Mouse (Mus musculus) MEL (cell line): ENCODE results near the gene Adam23. TPM values are rescaled to one million over a fixed set of nuclear protein-coding genes. Genes with fewer than 3 reads are reported as not detected.

Source experiments
- DNase-seq: peaks from one replicate; pipeline ENCODE4 v3.0.0; 2011; ENCODE audit warnings: low read depth, low spot score
- H3K27ac ChIP-seq: 2 replicates; pipeline ENCODE4 v1.5.1; 2012; ENCODE audit warnings: low read depth, mild to moderate bottlenecking, control low read depth, low read length, moderate library complexity; ENCODE audit not compliant: control insufficient read depth
- H3K27me3 ChIP-seq, 2 experiments: fragments of 150-350 bp in 1 of 2; sonication (generic) in 1 of 2; 2 replicates each; pipeline ENCODE4 v1.6.1; 2012; ENCODE audit warnings: low read length in 2 of 2, mild to moderate bottlenecking in 2 of 2, improper control_type of control experiment in 1 of 2, moderate library complexity in 1 of 2; ENCODE audit not compliant: insufficient read depth in 2 of 2, control insufficient read depth in 1 of 2
- H3K36me3 ChIP-seq, 2 experiments: 2 replicates each; pipeline ENCODE4 v1.6.1; 2012 to 2014; ENCODE audit warnings: low read length in 2 of 2, improper control_type of control experiment in 1 of 2, inconsistent platforms in 1 of 2, mild to moderate bottlenecking in 1 of 2; ENCODE audit not compliant: insufficient read depth in 2 of 2, control insufficient read depth in 1 of 2
- H3K4me1 ChIP-seq, 2 experiments: fragments of 150-350 bp in 1 of 2; sonication (generic) in 1 of 2; 2 replicates each; pipeline ENCODE4 v1.6.1; 2012; ENCODE audit warnings: low read length in 2 of 2, improper control_type of control experiment in 1 of 2, mild to moderate bottlenecking in 1 of 2; ENCODE audit not compliant: insufficient read depth in 2 of 2, control insufficient read depth in 1 of 2
- H3K4me3 ChIP-seq, 2 experiments: fragments of 150-350 bp in 1 of 2; sonication (generic) in 1 of 2; 2 replicates each; pipeline ENCODE4 v1.5.1; 2012; ENCODE audit warnings: low read depth in 2 of 2, low read length in 2 of 2, mild to moderate bottlenecking in 2 of 2, moderate library complexity in 2 of 2, control low read depth in 1 of 2, improper control_type of control experiment in 1 of 2; ENCODE audit not compliant: control insufficient read depth in 1 of 2, insufficient read depth in 1 of 2
- H3K79me2 ChIP-seq: 2 replicates; pipeline ENCODE4 v1.6.1; 2012; ENCODE audit warnings: mild to moderate bottlenecking, low read length, moderate library complexity; ENCODE audit not compliant: control insufficient read depth, poor library complexity, insufficient read depth
- H3K9ac ChIP-seq: 2 replicates; pipeline ENCODE4 v1.6.1; 2012; ENCODE audit warnings: low read depth, mild to moderate bottlenecking, control low read depth, low read length, moderate library complexity; ENCODE audit not compliant: control insufficient read depth, poor library complexity, severe bottlenecking
- H3K9me3 ChIP-seq: fragments of 150-350 bp; sonication (generic); replicated peaks from 2 replicates; pipeline ENCODE4 v1.6.1; 2012; ENCODE audit warnings: mild to moderate bottlenecking, low read length, improper control_type of control experiment, moderate library complexity; ENCODE audit not compliant: insufficient read depth
- BHLHE40 ChIP-seq: IDR thresholded peaks from 2 replicates; pipeline ENCODE4 v1.6.1; 2012; ENCODE audit warnings: low read depth, mild to moderate bottlenecking, inconsistent platforms, low read length, improper control_type of control experiment, borderline replicate concordance
- CHD1 ChIP-seq: IDR thresholded peaks from 2 replicates; pipeline ENCODE4 v1.6.1; 2012; ENCODE audit warnings: low read depth, mild to moderate bottlenecking, inconsistent platforms, low read length, improper control_type of control experiment
- CTCF ChIP-seq, 3 experiments: IDR thresholded peaks in 2 of 3; conservative IDR thresholded peaks in 1 of 3; 2 replicates each; pipeline ENCODE4 v1.5.1; 2011 to 2012; ENCODE audit warnings: low read length in 3 of 3, low read depth in 2 of 3, mild to moderate bottlenecking in 2 of 3, improper control_type of control experiment in 1 of 3, inconsistent platforms in 1 of 3, mixed read lengths in 1 of 3, moderate library complexity in 1 of 3; ENCODE audit not compliant: control insufficient read depth in 1 of 3, insufficient read depth in 1 of 3, poor library complexity in 1 of 3, severe bottlenecking in 1 of 3
- ELF1 ChIP-seq: IDR thresholded peaks from 2 replicates; pipeline ENCODE4 v1.6.1; 2014; ENCODE audit warnings: low read depth, mild to moderate bottlenecking, inconsistent platforms, low read length, improper control_type of control experiment, moderate library complexity
- GATA1 ChIP-seq: IDR thresholded peaks from 2 replicates; pipeline ENCODE4 v1.6.1; 2011; ENCODE audit warnings: low read depth, low read length, improper control_type of control experiment
- JUND ChIP-seq: IDR thresholded peaks from 2 replicates; pipeline ENCODE4 v1.6.1; 2011; ENCODE audit warnings: low read depth, mild to moderate bottlenecking, improper control_type of control experiment, low read length
- MAFK ChIP-seq: IDR thresholded peaks from 2 replicates; pipeline ENCODE4 v1.6.1; 2011; ENCODE audit warnings: low read depth, mild to moderate bottlenecking, low read length, improper control_type of control experiment, borderline replicate concordance
- MAZ ChIP-seq: IDR thresholded peaks from 2 replicates; pipeline ENCODE4 v1.6.1; 2012; ENCODE audit warnings: low read depth, mild to moderate bottlenecking, inconsistent platforms, low read length, improper control_type of control experiment
- MYB ChIP-seq: IDR thresholded peaks from 2 replicates; pipeline ENCODE4 v1.6.1; 2011; ENCODE audit warnings: mild to moderate bottlenecking, low read depth, low read length, improper control_type of control experiment
- NELFE ChIP-seq: IDR thresholded peaks from 2 replicates; pipeline ENCODE4 v1.6.1; 2011; ENCODE audit warnings: low read depth, low read length, improper control_type of control experiment
- NRF1 ChIP-seq: IDR thresholded peaks from 2 replicates; pipeline ENCODE4 v1.6.1; 2014; ENCODE audit warnings: low read depth, mild to moderate bottlenecking, inconsistent platforms, low read length, improper control_type of control experiment, moderate library complexity; ENCODE audit not compliant: poor library complexity, insufficient read depth, severe bottlenecking
- POLR2A ChIP-seq, 2 experiments: IDR thresholded peaks; 2 replicates each; pipeline ENCODE4 v1.6.1; 2011 to 2012; ENCODE audit warnings: low read length in 2 of 2, mild to moderate bottlenecking in 2 of 2, control low read depth in 1 of 2, improper control_type of control experiment in 1 of 2, low read depth in 1 of 2, moderate library complexity in 1 of 2; ENCODE audit not compliant: control insufficient read depth in 1 of 2, insufficient read depth in 1 of 2, poor library complexity in 1 of 2
- RAD21 ChIP-seq: IDR thresholded peaks from 2 replicates; pipeline ENCODE4 v1.6.1; 2011; ENCODE audit warnings: mild to moderate bottlenecking, low read depth, low read length, improper control_type of control experiment
- SIN3A ChIP-seq: IDR thresholded peaks from 2 replicates; pipeline ENCODE4 v1.6.1; 2012; ENCODE audit warnings: low read length, improper control_type of control experiment, inconsistent platforms
- TBP ChIP-seq: IDR thresholded peaks from 2 replicates; pipeline ENCODE4 v1.8.0; 2011; ENCODE audit warnings: low read depth, low read length, improper control_type of control experiment
- USF1 ChIP-seq: IDR thresholded peaks from 2 replicates; pipeline ENCODE4 v1.6.1; 2014; ENCODE audit warnings: low read depth, mild to moderate bottlenecking, inconsistent platforms, low read length, improper control_type of control experiment, moderate library complexity
- ZC3H11A ChIP-seq: IDR thresholded peaks from 2 replicates; pipeline ENCODE4 v1.6.1; 2012; ENCODE audit warnings: low read depth, mild to moderate bottlenecking, inconsistent platforms, low read length, improper control_type of control experiment
- ZKSCAN1 ChIP-seq: IDR thresholded peaks from 2 replicates; pipeline ENCODE4 v1.6.1; 2012; ENCODE audit warnings: low read depth, mild to moderate bottlenecking, inconsistent platforms, low read length, improper control_type of control experiment, moderate library complexity
- ZMIZ1 ChIP-seq: IDR thresholded peaks from 2 replicates; pipeline ENCODE4 v1.6.1; 2012; ENCODE audit warnings: low read depth, mild to moderate bottlenecking, inconsistent platforms, low read length, improper control_type of control experiment, moderate library complexity
- ZNF384 ChIP-seq: IDR thresholded peaks from 2 replicates; pipeline ENCODE4 v1.6.1; 2012; ENCODE audit warnings: low read depth, mild to moderate bottlenecking, inconsistent platforms, low read length, improper control_type of control experiment
- polyA plus RNA-seq, 2 experiments: library from polyadenylated mRNA; stranded (reverse) in 1 of 2; unstranded in 1 of 2; fragments of >175 nt in 1 of 2; fragments of >200 nt in 1 of 2; gene quantifications; 2 replicates each; pipeline versions ENCODE4 v1.2.1 to v1.2.4; 2012; ENCODE audit warnings: low replicate concordance in 2 of 2, low read depth in 1 of 2; ENCODE audit not compliant: insufficient read length in 2 of 2, insufficient read depth in 1 of 2, missing spikeins in 1 of 2
- total RNA-seq: library from RNA; depleted of rRNA; stranded (reverse); fragments of 300-350 nt; gene quantifications from 2 replicates; pipeline ENCODE4 v1.2.3, GENCODE M21; 2012

The Adam23 gene
- total and polyA plus RNA-seq, 3 experiments, result not detected

GRCm38 (mm10) chr1:63573432-63573831 is 127.7 kb downstream of the Adam23 start:
- no peaks in the 10 kb centered on the region for H3K9me3 ChIP-seq
- no peaks in the 10 kb centered on the region for H3K79me2 ChIP-seq
- no peak overlapping the region for H3K4me3 ChIP-seq
- H3K27me3 ChIP-seq, result no peaks in the 10 kb centered on the region
- TF ChIP-seq SIN3A (no peak), USF1 (no peak), JUND (no peak), TBP (no peak), CTCF (IDR thresholded peaks at IDR 0.05 in 2 of 3, conservative IDR thresholded peaks at IDR 0.05 in 1 of 3; ENCODE audit: control insufficient read depth in 1 of 3, insufficient read depth in 1 of 3, low read depth in 2 of 3, low read length in 3 of 3, poor library complexity in 1 of 3, severe bottlenecking in 1 of 3) (no peak), NRF1 (no peak), MAZ (no peak), POLR2A (IDR thresholded peaks at IDR 0.05; ENCODE audit: control insufficient read depth in 1 of 2, insufficient read depth in 1 of 2, low read depth in 1 of 2, low read length in 2 of 2, poor library complexity in 1 of 2) (no peak), CHD1 (no peak), MYB (no peak), GATA1 (no peak), ZKSCAN1 (no peak), ELF1 (no peak), BHLHE40 (no peak), MAFK (no peak), ZC3H11A (no peak), RAD21 (no peak), ZNF384 (no peak)
- no peaks in the 10 kb centered on the region for H3K4me1 ChIP-seq
- no peak overlapping the region for H3K9ac ChIP-seq
- H3K27ac ChIP-seq, result no peak overlapping the region
- H3K36me3 ChIP-seq, result no peaks in the 10 kb centered on the region
- no peak for DNase-seq

GRCm38 (mm10) chr1:63573864-63574611 is 128.3 kb downstream of the Adam23 start:
- Histone ChIP-seq H3K79me2 (no peaks in the 10 kb centered on the region), H3K9ac (no peak overlapping the region), H3K4me3 (no peak overlapping the region), H3K27me3 (no peaks in the 10 kb centered on the region), H3K36me3 (no peaks in the 10 kb centered on the region), H3K4me1 (no peaks in the 10 kb centered on the region), H3K27ac (no peak overlapping the region), H3K9me3 (no peaks in the 10 kb centered on the region)
- DNase-seq, result no peak
- TF ChIP-seq POLR2A (IDR thresholded peaks at IDR 0.05; ENCODE audit: control insufficient read depth in 1 of 2, insufficient read depth in 1 of 2, low read depth in 1 of 2, low read length in 2 of 2, poor library complexity in 1 of 2), result no peak
- TF ChIP-seq ZMIZ1, result no peak
- no peak for TF ChIP-seq JUND
- TF ChIP-seq MYB, result no peak
- TF ChIP-seq NRF1, result no peak
- no peak for TF ChIP-seq NELFE
